Mouse (Mus musculus) erythroblast, embryonic 14.5 days (primary cell): ENCODE measurements at regions not wholly inside any gene's neighbourhood (a gene's known extent, or its start where the extent isn't known, plus 50 kb on each side); places are given as distances from the start of the nearest gene placed in this dataset.

Experiments
- GATA1 ChIP-seq: IDR thresholded peaks from 2 replicates; pipeline ENCODE4 v1.6.1; 2012; ENCODE audit warnings: low read length, inconsistent platforms, mixed read lengths
- TAL1 ChIP-seq: IDR thresholded peaks from 3 replicates; pipeline ENCODE4 v1.6.1; 2012; ENCODE audit warnings: low read length, inconsistent platforms, mixed read lengths

GRCm38 (mm10) chr11:45693206-45693605, 158.6 kb upstream of the Clint1 start:
- TF ChIP-seq GATA1 (no peak), TAL1 (no peak)
